Mouse (Mus musculus): Measurements from ENCODE around the gene Nav3.

DNA sequence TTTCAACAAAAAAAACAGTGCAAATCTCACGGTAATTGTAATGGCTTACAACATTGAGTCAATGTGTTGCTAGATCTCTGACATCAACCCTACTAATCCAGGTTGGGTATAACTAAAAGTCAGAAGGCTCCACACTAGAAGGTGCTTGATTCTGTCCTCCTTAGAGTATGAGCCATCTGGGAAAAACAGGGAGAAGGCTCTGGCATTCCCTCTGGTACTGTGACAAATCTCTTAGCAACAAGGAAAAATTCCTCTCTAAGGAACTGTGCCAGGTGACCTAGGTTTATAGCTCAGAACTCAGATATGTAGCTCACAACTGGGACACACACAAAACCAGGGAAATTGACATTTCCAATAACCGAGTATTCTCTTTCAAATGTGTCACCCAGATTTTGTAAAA, 597.4 kb downstream of the Nav3 start:
- TF ChIP-seq CTCF (IDR thresholded peaks at IDR 0.05; ENCODE audit: low read depth) (no peak), EP300 (IDR thresholded peaks at IDR 0.05; ENCODE audit: low read depth) (no peak)
